Mouse (Mus musculus) hindbrain, embryonic 12.5 days (tissue): Measurements from ENCODE around the gene Cyp2c23. TPM values are rescaled to one million over a fixed set of nuclear protein-coding genes. Genes with fewer than 3 reads are reported as not detected.

ENCODE experiments used
- ATAC-seq: fragments of 200-750 bp; cut with Nextera tagmentation; 2 replicates; pipeline ENCODE4 v1.8.0; 2017; ENCODE audit warnings: moderate TSS enrichment; ENCODE audit not compliant: low FRiP score
- H3K27ac ChIP-seq: fragments of 300-500 bp; sonication (generic); 2 replicates; pipeline ENCODE4 v1.5.1; 2016; ENCODE audit warnings: mild to moderate bottlenecking
- H3K27me3 ChIP-seq: fragments of 300-500 bp; sonication (generic); 2 replicates; pipeline ENCODE4 v1.6.1; 2016; ENCODE audit warnings: mild to moderate bottlenecking
- H3K36me3 ChIP-seq: fragments of 300-500 bp; sonication (generic); 2 replicates; pipeline ENCODE4 v1.6.1; 2016; ENCODE audit warnings: mild to moderate bottlenecking
- H3K4me1 ChIP-seq: fragments of 300-500 bp; sonication (generic); 2 replicates; pipeline ENCODE4 v1.6.1; 2016
- H3K4me2 ChIP-seq: fragments of 300-500 bp; sonication (generic); replicated peaks from 2 replicates; pipeline ENCODE4 v1.6.1; 2016; ENCODE audit warnings: mild to moderate bottlenecking
- H3K4me3 ChIP-seq: fragments of 300-500 bp; sonication (generic); 2 replicates; pipeline ENCODE4 v1.5.1; 2016; ENCODE audit warnings: mild to moderate bottlenecking
- H3K9ac ChIP-seq: fragments of 300-500 bp; sonication (generic); 2 replicates; pipeline ENCODE4 v1.6.1; 2016; ENCODE audit warnings: mild to moderate bottlenecking, moderate library complexity
- H3K9me3 ChIP-seq: fragments of 300-500 bp; sonication (generic); replicated peaks from 2 replicates; pipeline ENCODE4 v1.6.1; 2016; ENCODE audit warnings: mild to moderate bottlenecking
- WGBS: fragments of 180-500 bp; shearing (Covaris S2); methylation state at CpG from one replicate; pipeline ENCODE4 v1.1.7; 2016; 5-methylcytosine and 5-hydroxymethylcytosine counted together
- polyA plus RNA-seq: library from polyadenylated mRNA; unstranded; fragments of >200 nt; fragmentation: Nextera tagmentation; extraction: Ambion mirVana; gene quantifications from 2 replicates; pipeline ENCODE4 v1.2.1, GENCODE M21; 2016

Gene Cyp2c23
- polyA plus RNA-seq, 1 experiment from 2014 or later: not detected

GRCm38 (mm10) chr19:44019739-44020138, 9.3 kb downstream of the Cyp2c23 start:
- no peak for ATAC-seq
- Histone ChIP-seq H3K27me3 (no peaks in the 10 kb centered on the region), H3K36me3 (no peaks in the 10 kb centered on the region), H3K4me1 (no peaks in the 10 kb centered on the region), H3K27ac (no peak overlapping the region), H3K4me2 (no peak overlapping the region), H3K4me3 (no peak overlapping the region), H3K9ac (no peak overlapping the region), H3K9me3 (no peaks in the 10 kb centered on the region)
- 65% methylated on average over 7 of the region's 7 CpGs for WGBS

GRCm38 (mm10) chr19:44013862-44014261, 15.1 kb downstream of the Cyp2c23 start:
- Histone ChIP-seq H3K4me1 (no peaks in the 10 kb centered on the region), H3K27me3 (no peaks in the 10 kb centered on the region), H3K4me2 (no peak overlapping the region), H3K9me3 (no peaks in the 10 kb centered on the region), H3K4me3 (no peak overlapping the region), H3K36me3 (no peaks in the 10 kb centered on the region), H3K9ac (no peak overlapping the region), H3K27ac (no peak overlapping the region)
- 86% methylated on average over 6 of the region's 6 CpGs for WGBS
- no peak for ATAC-seq

DNA sequence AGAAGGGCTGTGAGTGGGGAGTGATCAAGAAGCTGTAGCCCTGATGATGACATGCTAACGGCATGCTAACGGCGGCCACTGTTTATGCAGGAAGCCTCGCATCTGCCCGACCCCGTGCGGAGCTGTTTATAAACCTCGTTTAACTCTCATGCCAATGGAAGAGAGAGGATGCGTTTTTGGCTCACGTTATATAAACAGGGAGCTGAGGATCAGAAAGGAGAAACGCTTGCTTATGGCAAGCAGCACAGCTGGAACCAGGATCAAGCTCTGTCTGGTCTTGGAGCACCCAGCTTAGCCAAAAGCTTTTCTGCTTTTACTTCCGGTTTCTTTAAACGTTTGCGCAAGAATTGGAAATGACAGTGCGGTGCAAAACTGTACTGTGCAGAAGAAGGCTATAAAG, 20.2 kb downstream of the Cyp2c23 start:
- no peaks in the 10 kb centered on the region for H3K9me3 ChIP-seq
- no peaks in the 10 kb centered on the region for H3K4me1 ChIP-seq
- no peak overlapping the region for H3K4me2 ChIP-seq
- ATAC-seq: no peak
- no peak overlapping the region for H3K27ac ChIP-seq
- H3K36me3 ChIP-seq: no peaks in the 10 kb centered on the region
- H3K4me3 ChIP-seq: no peak overlapping the region
- H3K9ac ChIP-seq: no peak overlapping the region
- 87% methylated on average over 15 of the region's 15 CpGs for WGBS
- H3K27me3 ChIP-seq: no peaks in the 10 kb centered on the region

DNA sequence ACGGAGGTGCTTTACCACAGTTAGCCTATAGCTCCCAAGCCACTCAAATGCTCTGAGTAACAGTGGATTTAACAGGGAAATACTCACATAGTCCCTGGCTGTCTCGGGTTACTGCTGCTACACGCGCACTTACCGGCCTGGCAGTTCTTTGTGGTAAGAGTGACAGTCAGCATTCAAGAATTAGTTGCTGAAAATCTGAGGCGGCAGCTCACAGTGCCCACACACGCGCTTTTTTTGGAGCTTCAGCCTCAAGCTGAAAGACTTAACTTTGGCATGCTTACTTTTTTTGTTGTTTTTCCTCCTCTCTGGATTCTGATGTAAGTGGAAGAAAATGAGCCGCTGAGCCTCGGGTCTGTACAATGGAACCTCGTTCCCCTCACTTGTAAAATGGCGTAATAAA, 21.8 kb downstream of the Cyp2c23 start:
- H3K4me2 ChIP-seq: no peak overlapping the region
- no peak for ATAC-seq
- no peak overlapping the region for H3K27ac ChIP-seq
- H3K4me3 ChIP-seq: no peak overlapping the region
- H3K9me3 ChIP-seq: no peaks in the 10 kb centered on the region
- H3K27me3 ChIP-seq: no peaks in the 10 kb centered on the region
- WGBS: 64% methylated on average over 12 of the region's 12 CpGs
- no peaks in the 10 kb centered on the region for H3K4me1 ChIP-seq
- H3K36me3 ChIP-seq: no peaks in the 10 kb centered on the region
- H3K9ac ChIP-seq: no peak overlapping the region

- H3K36me3 ChIP-seq: no peaks in the 10 kb centered on the region
- H3K27me3 ChIP-seq: no peaks in the 10 kb centered on the region
- no peak for ATAC-seq
- no peaks in the 10 kb centered on the region for H3K9me3 ChIP-seq
- no peak overlapping the region for H3K4me2 ChIP-seq
- no peaks in the 10 kb centered on the region for H3K4me1 ChIP-seq
- H3K27ac ChIP-seq: no peak overlapping the region
- H3K9ac ChIP-seq: no peak overlapping the region
- WGBS: 78% methylated on average over 4 of the region's 4 CpGs
- H3K4me3 ChIP-seq: no peak overlapping the region
These were observed 24.0 kb downstream of the Cyp2c23 start for GRCm38 (mm10) chr19:44005025-44005424.

GRCm38 (mm10) chr19:44004261-44004660, 24.7 kb downstream of the Cyp2c23 start:
- WGBS: 90% methylated on average over 2 of the region's 2 CpGs
- no peaks in the 10 kb centered on the region for H3K4me1 ChIP-seq
- H3K9ac ChIP-seq: no peak overlapping the region
- H3K4me3 ChIP-seq: no peak overlapping the region
- no peaks in the 10 kb centered on the region for H3K36me3 ChIP-seq
- H3K4me2 ChIP-seq: no peak overlapping the region
- no peak overlapping the region for H3K27ac ChIP-seq
- H3K27me3 ChIP-seq: no peaks in the 10 kb centered on the region
- H3K9me3 ChIP-seq: no peaks in the 10 kb centered on the region
- no peak for ATAC-seq

DNA sequence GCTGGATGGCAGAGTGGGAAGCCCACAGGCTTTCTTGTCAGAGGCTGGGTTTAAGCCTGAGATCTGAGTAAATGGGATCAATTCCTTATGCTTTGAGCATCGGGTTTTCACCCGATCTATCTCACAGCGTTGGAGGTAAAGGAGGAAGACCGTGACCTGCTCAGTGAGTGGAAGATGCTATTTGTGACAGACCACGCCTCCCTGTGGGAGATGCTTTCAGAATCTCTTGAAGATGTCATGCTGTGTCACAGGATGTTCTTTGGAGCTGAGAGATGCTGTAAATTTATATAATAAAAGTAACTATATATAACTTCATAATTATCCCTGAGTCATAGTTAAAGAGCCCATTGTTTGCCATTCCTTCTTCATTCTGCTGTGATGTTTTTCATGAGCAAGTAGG, 28.3 kb downstream of the Cyp2c23 start:
- ATAC-seq: no peak
- Histone ChIP-seq H3K4me3 (no peak overlapping the region), H3K27me3 (no peaks in the 10 kb centered on the region), H3K4me2 (no peak overlapping the region), H3K36me3 (no peaks in the 10 kb centered on the region), H3K4me1 (no peaks in the 10 kb centered on the region), H3K9ac (no peak overlapping the region), H3K9me3 (no peaks in the 10 kb centered on the region), H3K27ac (no peak overlapping the region)
- WGBS: 78% methylated on average over 5 of the region's 5 CpGs

- ATAC-seq: no peak
- H3K9me3 ChIP-seq: no peaks in the 10 kb centered on the region
- 84% methylated on average over 1 of the region's 1 CpGs for WGBS
- no peak overlapping the region for H3K4me3 ChIP-seq
- H3K9ac ChIP-seq: no peak overlapping the region
- H3K27ac ChIP-seq: no peak overlapping the region
- H3K4me1 ChIP-seq: no peaks in the 10 kb centered on the region
- no peaks in the 10 kb centered on the region for H3K27me3 ChIP-seq
- H3K36me3 ChIP-seq: no peaks in the 10 kb centered on the region
- no peak overlapping the region for H3K4me2 ChIP-seq
These were observed 28.9 kb downstream of the Cyp2c23 start for GRCm38 (mm10) chr19:44000061-44000460.

DNA sequence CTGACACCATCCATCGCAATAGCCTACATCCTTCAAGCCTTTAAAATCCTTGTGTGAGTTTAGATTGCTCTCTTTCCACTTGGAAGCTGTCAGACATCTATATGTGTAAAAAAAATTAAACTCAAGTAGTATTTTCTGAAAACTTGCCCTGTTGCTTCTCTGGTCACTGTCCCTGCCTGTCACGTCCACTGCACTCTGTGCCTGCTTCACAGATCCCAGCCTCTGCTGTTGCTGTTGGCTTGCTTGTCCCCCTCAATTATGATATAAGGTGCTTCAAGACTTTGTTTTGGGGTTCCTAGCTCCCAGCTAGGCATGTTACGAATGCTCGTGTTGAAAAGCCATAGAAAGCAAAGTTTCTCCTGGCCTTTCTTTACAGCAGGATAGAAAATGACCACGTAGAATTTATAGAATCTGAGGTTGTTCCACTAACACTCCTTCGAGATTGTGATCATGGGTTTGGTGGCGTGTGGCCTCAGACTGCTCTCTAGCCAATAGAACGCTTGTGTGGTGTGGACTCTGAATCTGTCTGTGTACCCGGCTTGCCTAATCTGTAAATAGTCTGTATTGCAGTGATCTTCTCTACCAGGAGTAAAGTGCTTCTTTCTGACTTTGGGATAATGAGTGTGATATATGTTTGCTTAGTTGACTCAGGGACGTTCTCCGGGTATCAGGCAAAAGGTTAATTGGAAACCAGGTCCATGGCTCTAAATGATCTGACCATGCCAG, 30.0 kb downstream of the Cyp2c23 start:
- H3K36me3 ChIP-seq: no peaks in the 10 kb centered on the region
- H3K9me3 ChIP-seq: no peaks in the 10 kb centered on the region
- H3K4me2 ChIP-seq: no peak overlapping the region
- no peaks in the 10 kb centered on the region for H3K27me3 ChIP-seq
- no peak overlapping the region for H3K9ac ChIP-seq
- ATAC-seq: no peak
- 89% methylated on average over 11 of the region's 11 CpGs for WGBS
- H3K4me1 ChIP-seq: no peaks in the 10 kb centered on the region
- no peak overlapping the region for H3K27ac ChIP-seq
- no peak overlapping the region for H3K4me3 ChIP-seq

DNA sequence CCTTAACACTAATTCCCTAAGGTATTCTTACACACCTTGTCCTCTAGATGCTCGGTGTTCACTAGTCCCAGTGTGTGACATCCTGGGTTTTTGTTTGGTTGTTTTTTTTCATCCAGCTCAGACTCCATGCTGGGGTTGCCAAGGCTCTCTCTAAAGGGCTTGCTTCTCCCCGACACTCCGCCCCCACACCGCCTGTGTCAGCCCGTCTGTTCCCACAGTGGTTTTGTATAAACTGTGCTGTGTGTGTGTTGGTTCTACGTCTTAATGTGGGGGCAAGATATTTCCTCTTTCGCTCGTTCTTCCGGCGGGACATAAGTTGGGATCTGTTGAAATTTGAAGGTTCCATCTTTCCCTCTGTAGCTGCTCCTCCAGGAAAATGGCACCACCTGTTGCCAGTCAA, 30.9 kb downstream of the Cyp2c23 start:
- Histone ChIP-seq H3K9me3 (no peaks in the 10 kb centered on the region), H3K27me3 (no peaks in the 10 kb centered on the region), H3K27ac (no peak overlapping the region), H3K36me3 (no peaks in the 10 kb centered on the region), H3K4me2 (no peak overlapping the region), H3K4me3 (no peak overlapping the region), H3K4me1 (no peaks in the 10 kb centered on the region), H3K9ac (no peak overlapping the region)
- 82% methylated on average over 10 of the region's 10 CpGs for WGBS
- no peak for ATAC-seq

GRCm38 (mm10) chr19:43995427-43995826, 33.6 kb downstream of the Cyp2c23 start:
- no peaks in the 10 kb centered on the region for H3K27me3 ChIP-seq

GRCm38 (mm10) chr19:43992464-43992863, 36.5 kb downstream of the Cyp2c23 start:
- Histone ChIP-seq H3K9me3 (no peaks in the 10 kb centered on the region), H3K9ac (no peak overlapping the region), H3K4me2 (no peak overlapping the region), H3K27me3 (no peaks in the 10 kb centered on the region), H3K4me1 (no peaks in the 10 kb centered on the region), H3K36me3 (no peaks in the 10 kb centered on the region), H3K27ac (no peak overlapping the region), H3K4me3 (no peak overlapping the region)
- ATAC-seq: no peak
- 69% methylated on average over 4 of the region's 4 CpGs for WGBS

More at GRCm38 (mm10) chr19:43995427-43995826, 33.6 kb downstream of the Cyp2c23 start:
- WGBS: 85% methylated on average over 7 of the region's 7 CpGs
- no peak overlapping the region for H3K9ac ChIP-seq
- no peak overlapping the region for H3K27ac ChIP-seq
- no peak for ATAC-seq
- H3K9me3 ChIP-seq: no peaks in the 10 kb centered on the region
- H3K36me3 ChIP-seq: no peaks in the 10 kb centered on the region
- H3K4me3 ChIP-seq: no peak overlapping the region
- no peak overlapping the region for H3K4me2 ChIP-seq
- H3K4me1 ChIP-seq: no peaks in the 10 kb centered on the region

DNA sequence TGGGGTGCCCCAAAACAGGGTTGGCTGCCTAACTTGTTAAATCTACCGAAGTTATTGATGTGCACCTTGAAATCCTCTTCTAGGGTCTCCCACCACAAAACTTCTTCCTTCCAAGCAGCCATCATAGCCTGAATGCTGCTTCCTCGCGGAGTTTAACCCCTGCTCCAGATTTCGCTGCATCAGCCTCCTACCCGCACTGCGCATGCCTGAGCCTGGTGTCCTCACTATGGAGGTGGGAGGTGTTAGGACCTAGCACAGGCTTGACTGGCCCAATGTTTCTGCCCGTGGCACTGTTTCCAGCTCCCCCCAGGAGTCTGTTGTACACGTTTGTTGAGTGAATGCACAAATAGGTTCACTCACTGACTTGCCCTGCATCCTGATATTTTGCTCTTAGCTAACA, 38.6 kb downstream of the Cyp2c23 start:
- no peaks in the 10 kb centered on the region for H3K9me3 ChIP-seq
- H3K4me3 ChIP-seq: no peak overlapping the region
- no peak for ATAC-seq
- H3K27ac ChIP-seq: no peak overlapping the region
- H3K9ac ChIP-seq: no peak overlapping the region
- 81% methylated on average over 8 of the region's 8 CpGs for WGBS
- H3K4me1 ChIP-seq: peaks cover 7% of the 10 kb centered on the region; the same call in 1 of the 2 replicates
- H3K36me3 ChIP-seq: no peaks in the 10 kb centered on the region
- no peak overlapping the region for H3K4me2 ChIP-seq
- H3K27me3 ChIP-seq: peaks cover 8% of the 10 kb centered on the region
